Mouse (Mus musculus) mouse embryonic stem cell (cell line): ENCODE results near the gene Stat1.

Source experiments
- in situ Hi-C, 2 experiments: fragments of 300-500 bp; cut with MboI; formaldehyde crosslinking; loops; 1 replicate in 1 of 2; 3 replicates in 1 of 2; pipeline ENCODE4 v1.14.3; 2019 to 2020; ENCODE audit warnings: low sequenced_read_pairs in 2 of 2, low pct_unique_long_range_greater_than_20kb in 1 of 2, mixed read lengths in 1 of 2; ENCODE audit not compliant: unreplicated experiment in 1 of 2

Gene Stat1

DNA sequence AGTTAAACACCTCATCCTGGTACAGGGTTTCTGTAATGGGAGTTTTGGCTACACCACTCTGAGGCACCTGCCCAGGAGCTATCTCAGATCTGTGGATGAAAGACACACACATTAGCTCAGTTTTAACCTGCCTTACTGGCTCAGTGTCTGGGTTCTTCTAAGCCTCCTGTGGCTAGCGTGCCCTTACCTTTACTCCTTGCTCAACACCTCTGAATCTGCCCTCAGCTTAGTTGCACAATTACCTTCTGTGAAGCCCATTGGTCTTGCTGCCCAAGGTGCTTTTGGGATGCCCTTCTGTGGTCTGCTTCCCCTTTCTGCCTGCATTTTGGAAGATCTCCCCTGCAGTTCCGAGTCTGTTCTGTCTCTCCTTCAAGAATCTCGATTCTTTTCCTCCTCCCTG lies 5.6 kb downstream of the Stat1 start:
- in situ Hi-C loops: no loop called here

DNA sequence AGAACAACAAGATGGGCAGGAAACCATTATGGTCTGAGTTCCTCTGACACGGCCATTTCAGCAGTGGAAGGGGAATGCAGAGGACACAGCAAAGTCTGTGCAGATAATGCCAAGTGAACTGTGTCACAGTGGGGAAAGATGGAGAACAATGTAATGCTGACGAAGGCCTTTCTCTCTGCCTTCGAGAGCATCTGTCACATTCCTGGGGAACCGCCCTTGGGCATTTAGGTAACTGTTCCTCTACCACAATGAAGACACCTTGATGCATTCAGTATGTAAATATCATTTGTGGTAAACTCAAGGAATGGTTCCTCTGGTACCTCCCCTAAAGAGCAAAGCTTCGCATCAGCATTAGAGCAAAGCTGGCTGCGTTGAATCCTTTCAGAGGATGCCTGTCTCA lies 8.1 kb downstream of the Stat1 start:
- in situ Hi-C loops: no loop called here

DNA sequence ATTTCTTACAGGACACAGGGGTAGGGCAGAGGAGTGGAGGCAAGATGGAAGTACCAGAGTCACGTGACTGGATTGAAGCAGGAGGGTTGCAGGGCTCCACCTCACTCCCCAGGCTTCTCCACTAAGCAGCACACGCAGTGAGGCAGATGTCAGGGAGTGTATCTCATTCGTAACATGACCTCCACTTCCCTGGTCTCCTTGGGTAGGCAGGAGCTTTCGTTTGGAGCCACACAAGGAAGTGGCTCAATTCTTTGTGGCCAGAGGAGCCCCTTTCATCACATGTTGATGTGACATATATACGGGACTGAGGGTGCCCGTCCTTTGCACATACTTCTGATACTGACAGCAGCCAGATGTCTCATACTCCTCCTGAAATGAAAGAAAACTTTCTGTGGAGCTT lies 10.6 kb downstream of the Stat1 start:
- in situ Hi-C loops: no loop called here

GRCm38 (mm10) chr1:52131787-52132377 lies 12.6 kb downstream of the Stat1 start:
- in situ Hi-C loops: no loop called here

DNA sequence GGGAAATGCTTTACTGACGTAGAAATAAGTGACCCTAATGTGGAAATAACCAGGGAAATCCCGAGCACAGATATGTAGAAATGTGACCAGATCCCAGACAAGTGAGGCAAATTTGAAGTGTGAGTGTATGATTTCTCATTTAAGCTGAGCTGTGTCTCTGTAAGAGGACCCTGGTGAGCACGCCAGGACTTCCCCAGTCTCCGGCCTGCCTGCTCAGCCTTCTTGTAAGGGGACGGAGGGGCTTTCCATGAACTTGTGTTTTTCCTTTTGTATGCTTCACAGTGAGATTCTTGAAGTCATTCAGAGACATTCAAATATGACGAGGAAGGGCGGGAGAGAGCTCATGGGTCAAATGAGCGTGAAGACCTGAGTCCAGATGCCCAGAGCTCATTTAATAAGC lies 14.0 kb downstream of the Stat1 start:
- in situ Hi-C loops: no loop called here

DNA sequence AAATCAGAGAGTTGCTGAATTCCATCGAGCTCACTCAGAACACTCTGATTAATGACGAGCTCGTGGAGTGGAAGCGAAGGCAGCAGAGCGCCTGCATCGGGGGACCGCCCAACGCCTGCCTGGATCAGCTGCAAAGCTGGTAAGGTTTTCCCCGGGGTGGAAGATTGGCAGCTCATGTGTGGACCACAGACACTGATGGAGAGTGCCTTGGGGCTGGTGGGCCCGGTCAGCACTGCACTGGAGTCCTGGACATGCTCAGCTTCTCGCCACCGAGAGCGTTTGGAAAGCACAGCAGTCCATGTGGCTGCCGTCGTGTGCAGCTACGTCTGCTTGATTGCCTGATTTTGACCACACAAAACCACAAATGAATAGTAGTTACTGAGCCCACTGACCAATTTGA lies 18.1 kb downstream of the Stat1 start:
- in situ Hi-C loops: no loop called here

GRCm38 (mm10) chr1:52140534-52140933 lies 21.3 kb downstream of the Stat1 start:
- in situ Hi-C loops: loop anchor here in 1 of 2 experiments (10.0 kb wide), 1 partner anchor 124 kb away; no protein-coding TSS in a partner anchor

DNA sequence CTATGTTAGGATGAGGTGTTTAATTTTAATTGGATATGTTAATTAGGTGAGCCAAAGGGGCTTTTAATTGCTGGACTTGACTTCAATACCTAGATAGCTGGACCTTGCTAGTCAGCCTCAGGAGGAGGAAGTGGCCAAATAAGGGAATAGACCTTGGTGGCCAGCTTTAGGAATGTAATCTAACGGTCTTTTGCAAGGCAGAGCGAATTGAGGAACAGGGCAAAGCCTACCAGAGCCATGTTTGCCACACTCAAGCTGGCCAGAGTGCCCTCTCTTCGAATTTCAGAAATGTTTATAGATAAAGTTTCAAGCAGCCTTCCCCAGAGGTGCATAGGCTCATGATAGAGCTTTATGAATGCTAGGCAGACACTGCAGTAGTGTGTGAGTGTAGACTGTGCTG lies 22.2 kb downstream of the Stat1 start:
- in situ Hi-C loops: loop anchor here in 1 of 2 experiments (10.0 kb wide), 1 partner anchor 123 kb away; no protein-coding TSS in a partner anchor

GRCm38 (mm10) chr1:52142117-52142516 lies 22.9 kb downstream of the Stat1 start:
- in situ Hi-C loops: loop anchor here in 1 of 2 experiments (10.0 kb wide), 1 partner anchor 123 kb away; no protein-coding TSS in a partner anchor

DNA sequence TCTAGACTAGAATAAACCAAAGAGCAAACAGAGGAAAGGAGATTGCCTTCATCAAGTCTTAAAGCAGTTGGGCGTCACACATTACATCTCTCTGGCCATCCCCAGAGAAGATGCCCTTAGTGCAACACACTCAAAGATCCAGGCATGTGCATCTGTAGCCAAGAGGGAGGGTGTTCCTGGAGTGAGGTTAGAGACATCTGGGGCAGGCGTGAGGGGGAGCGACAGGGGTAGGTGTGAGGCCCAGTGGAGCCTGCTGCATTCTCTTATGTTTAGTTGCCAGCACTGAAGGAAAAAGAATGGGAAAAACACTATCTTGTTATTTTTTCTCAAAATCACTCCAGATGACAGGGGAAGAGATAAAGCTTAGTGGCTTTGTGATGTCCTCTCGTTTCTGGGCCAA lies 24.0 kb downstream of the Stat1 start:
- in situ Hi-C loops: loop anchor here in 1 of 2 experiments (10.0 kb wide), 1 partner anchor 122 kb away; no protein-coding TSS in a partner anchor

- in situ Hi-C loops: loop anchor here in 1 of 2 experiments (10.0 kb wide), 1 partner anchor 121 kb away; no protein-coding TSS in a partner anchor
These were observed 24.4 kb downstream of the Stat1 start for GRCm38 (mm10) chr1:52143596-52144156.

DNA sequence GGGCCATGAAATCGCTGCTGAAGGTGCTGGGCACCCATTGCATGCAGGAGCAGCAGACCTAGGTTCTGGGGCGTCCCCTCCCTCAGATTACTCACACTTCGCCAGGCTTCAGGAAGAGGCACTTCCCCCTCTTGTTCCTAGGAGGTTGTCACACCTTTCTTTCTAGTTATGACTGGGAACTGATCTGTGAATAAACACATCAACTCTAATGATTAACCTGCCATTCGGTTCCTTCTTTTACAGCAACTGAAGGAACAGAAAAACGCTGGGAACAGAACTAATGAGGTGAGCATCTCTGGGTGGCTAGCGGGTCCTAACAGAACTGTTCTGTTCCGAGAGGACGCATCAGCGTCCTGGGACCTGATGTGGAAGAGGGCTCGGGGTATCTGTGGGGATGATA lies 25.7 kb downstream of the Stat1 start:
- in situ Hi-C loops: loop anchor here in 1 of 2 experiments (10.0 kb wide), 1 partner anchor 120 kb away; no protein-coding TSS in a partner anchor

DNA sequence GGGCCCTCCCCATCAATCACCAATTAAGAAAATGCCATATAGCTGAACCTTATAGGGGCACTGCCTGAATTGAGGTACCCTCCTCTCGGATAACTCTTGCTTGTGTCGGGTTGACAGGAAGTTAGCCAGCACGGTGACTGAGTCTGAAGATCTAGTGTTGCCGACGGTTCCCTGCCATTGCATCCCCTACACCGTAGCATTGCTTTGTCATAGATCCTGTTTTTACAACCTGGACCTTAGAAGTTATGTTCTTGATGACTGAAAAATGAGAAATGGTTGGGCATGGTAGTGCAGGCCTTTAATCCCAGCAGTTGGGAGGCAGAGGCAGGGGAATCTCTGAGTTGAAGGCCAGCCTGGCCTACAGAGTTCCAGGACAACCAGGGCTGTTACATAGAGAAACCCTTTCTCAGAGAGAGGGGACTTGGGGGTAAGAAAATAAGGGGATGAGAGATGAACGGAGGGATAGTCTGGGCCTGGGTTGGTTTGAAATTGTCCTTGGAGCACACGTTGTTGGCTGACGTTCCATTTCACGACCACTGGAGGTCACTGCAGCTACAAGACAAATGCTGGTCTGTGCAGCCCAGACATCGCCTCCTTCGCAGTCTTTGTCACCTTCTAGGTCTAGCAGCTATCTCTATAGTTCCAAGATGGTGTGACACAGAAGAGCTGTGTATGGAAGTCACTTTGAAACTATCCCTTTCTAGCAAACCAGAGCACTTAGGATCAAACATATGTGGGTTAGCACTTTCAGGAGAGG lies 27.2 kb downstream of the Stat1 start:
- in situ Hi-C loops: loop anchor here in 1 of 2 experiments (10.0 kb wide), 1 partner anchor 118 kb away; no protein-coding TSS in a partner anchor

GRCm38 (mm10) chr1:52147431-52147830 lies 28.2 kb downstream of the Stat1 start:
- in situ Hi-C loops: loop anchor here in 1 of 2 experiments (10.0 kb wide), 1 partner anchor 117 kb away; no protein-coding TSS in a partner anchor

DNA sequence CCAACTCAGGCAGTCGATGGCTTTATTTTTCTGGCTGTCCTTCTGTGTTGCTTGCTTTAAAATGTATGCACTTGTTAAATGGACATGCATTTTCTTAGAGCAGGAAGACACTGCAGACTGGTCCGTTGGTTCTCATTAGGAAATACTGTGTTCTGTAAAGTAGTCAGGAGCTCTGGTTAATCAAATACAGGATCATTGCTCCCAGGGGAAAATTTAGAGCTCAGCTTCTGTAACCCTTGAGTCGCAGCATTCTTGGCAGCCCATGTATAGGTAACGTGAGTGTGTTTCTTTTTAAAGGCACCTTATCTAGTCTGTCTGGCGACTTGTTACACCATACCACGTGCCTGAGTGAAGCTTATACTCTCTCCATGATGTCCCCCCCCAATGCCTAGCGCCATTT lies 28.9 kb downstream of the Stat1 start:
- in situ Hi-C loops: loop anchor here in 1 of 2 experiments (10.0 kb wide), 1 partner anchor 117 kb away; no protein-coding TSS in a partner anchor

DNA sequence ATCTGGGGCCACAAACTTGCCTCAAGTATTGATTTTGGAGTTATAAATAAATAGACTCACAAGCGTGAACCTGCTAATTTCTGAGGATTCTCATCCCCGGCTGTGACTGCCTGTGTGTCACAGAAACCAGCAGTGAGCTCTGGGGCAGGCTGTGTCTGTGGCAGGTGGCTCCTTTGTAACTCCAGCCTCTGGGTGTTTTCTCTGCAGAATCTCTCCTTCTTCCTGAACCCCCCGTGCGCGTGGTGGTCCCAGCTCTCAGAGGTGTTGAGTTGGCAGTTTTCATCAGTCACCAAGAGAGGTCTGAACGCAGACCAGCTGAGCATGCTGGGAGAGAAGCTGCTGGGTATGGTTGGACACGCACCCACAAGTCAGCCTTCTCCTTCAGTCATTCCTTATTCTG lies 29.5 kb downstream of the Stat1 start:
- in situ Hi-C loops: loop anchor here in 1 of 2 experiments (10.0 kb wide), 1 partner anchor 116 kb away; no protein-coding TSS in a partner anchor

DNA sequence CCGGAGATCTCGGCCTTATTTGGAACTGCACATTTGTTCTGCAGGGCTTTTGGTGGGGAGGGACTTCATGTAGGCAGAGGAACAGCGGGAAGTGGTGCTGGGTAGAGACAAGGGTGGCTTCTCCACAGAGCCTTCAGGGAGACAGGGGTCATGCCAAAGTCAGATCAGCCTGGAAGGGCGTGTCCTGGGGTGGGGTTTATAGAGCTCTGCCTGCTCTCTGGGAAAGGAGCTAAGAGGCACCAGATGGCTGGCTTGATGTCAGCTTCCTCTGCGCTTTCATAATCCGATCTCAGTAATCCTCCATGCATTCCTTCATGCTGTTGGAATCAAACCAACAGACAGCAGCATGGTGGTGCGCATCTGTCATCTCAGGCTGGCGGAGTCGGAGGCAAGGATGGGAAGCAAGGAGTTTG lies 30.7 kb downstream of the Stat1 start:
- in situ Hi-C loops: loop anchor here in 1 of 2 experiments (10.0 kb wide), 1 partner anchor 115 kb away; no protein-coding TSS in a partner anchor

DNA sequence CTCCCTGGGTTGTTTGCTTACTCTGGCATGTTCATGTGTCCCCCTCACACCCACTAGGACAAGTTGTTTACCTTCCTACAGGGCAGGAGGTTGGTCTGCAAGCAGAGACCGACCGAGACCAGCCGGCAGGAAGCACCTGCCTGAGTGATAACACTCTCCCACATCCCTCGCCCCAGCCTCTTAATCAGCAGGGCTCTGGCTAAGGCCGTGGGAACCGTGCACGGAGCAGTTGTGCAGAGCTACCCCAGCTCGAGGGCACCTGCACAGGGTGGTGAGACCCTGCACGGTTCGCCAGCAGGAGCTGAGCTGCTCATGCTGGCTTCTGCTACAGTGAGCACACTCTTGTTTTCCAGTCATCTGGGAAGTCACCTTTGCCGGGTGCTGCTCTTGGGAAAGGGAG lies 31.4 kb downstream of the Stat1 start:
- in situ Hi-C loops: no loop called here

GRCm38 (mm10) chr1:52151166-52151565 lies 31.9 kb downstream of the Stat1 start:
- in situ Hi-C loops: no loop called here
